Mouse (Mus musculus) brain, embryonic 14.5 days (tissue): ENCODE measurements around the gene Stk40.

Experiments used
- CTCF ChIP-seq: fragments of 200-500 bp; IDR thresholded peaks from 2 replicates; pipeline ENCODE4 v1.5.1; 2012; ENCODE audit warnings: inconsistent platforms, mild to moderate bottlenecking, moderate library complexity, borderline replicate concordance; ENCODE audit not compliant: insufficient read depth, insufficient read length; ENCODE audit errors: extremely low read depth
- POLR2A ChIP-seq: fragments of 200-500 bp; IDR thresholded peaks from 2 replicates; pipeline ENCODE4 v1.6.1; 2012; ENCODE audit warnings: mild to moderate bottlenecking, inconsistent platforms, borderline replicate concordance; ENCODE audit not compliant: poor library complexity, insufficient read depth, insufficient read length, severe bottlenecking; ENCODE audit errors: extremely low read depth

DNA sequence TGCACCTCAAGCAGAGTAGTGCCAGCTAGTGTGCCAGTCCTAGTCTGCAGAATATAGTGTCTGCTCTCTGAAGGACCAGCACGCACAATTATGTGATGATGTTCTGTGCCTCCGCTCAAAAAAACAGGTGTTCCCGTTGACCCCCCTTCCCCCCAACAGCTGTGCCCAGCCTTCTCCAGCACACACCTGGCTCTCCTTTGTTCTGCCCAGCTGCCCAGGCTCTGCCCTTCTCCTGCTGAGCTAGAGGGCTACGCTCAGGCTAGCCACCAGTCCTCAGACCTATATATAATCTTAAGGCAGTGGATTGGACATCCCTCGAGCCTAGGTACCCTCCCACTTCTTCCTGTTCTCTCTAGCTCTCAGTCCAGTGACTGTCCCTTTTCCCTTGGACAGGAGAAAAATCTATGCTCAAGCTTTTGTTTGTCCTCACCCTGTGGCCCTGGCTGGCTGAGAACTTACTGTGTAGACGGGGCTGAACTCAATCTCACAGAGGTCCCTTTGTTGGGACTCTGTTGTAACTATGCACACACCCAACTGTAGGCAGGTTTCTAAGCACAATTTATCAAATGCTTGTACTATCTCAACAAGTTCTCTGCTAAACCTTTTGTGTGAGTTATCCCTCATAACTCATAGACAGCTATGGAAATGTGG, 12.2 kb downstream of the Stk40 start:
- no peak for TF ChIP-seq POLR2A
- TF ChIP-seq CTCF, result no peak
